Mouse (Mus musculus) lung, adult 18-20 months (tissue): ENCODE results near the gene Vwa7.
"Not testable (repeated sequence)": the region's sequence is repeated elsewhere in the genome, so short reads cannot be mapped to it uniquely, and the experiment has no call there.

ENCODE experiments used
- DNase-seq, 2 experiments: peaks; one replicate each; pipeline ENCODE4 v3.0.0; 2022; ENCODE audit warnings: mixed read lengths in 2 of 2

Gene Vwa7

DNA sequence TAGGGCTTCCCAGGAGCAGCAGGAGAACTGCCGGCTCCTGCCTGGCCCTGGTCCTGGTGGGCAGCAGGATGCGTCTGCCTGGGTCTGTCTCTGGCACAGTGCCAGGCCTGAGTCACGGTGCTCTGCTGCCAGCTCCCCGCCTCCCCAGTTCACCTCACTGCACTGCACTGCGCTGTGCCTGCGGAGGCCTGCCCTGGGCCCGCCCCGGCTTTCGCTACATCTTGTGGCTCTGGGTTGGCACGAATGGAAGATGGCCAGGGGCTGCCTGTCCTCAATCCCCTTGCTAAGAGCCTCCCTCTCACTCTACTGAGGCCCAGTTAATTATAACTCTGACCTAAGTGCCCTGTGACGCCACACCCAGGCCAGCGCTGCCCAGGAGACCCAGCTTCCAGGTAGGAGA, at the start of gene Vwa7:
TSS of gene Vwa7 (plus strand) at position 204 of the 400 bp plus-strand sequence.
- DNase-seq, result peak in 1 of 2 experiments; percentile 33

GRCm38 (mm10) chr17:34969822-34970221, 46.6 kb upstream of the Vwa7 start, which contains the start of gene Gm20481:
Gene Gm20481 (plus strand): TSS chr17:34969912.
- not testable (repeated sequence) for DNase-seq

DNA sequence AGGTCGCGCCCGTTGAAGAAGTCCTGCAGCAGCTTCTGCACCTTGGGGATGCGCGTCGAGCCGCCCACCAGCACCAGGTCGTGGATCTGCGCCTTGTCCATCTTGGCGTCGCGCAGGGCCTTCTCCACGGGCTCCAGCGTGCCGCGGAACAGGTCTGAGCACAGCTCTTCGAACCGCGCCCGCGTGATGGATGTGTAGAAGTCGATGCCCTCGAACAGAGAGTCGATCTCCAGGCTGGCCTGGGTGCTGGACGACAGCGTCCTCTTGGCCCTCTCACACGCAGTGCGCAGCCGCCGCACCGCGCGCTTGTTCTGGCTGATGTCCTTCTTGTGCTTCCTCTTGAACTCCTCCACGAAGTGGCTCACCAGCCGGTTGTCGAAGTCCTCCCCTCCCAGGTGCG, 45.5 kb upstream of the Vwa7 start:
- not testable (repeated sequence) for DNase-seq

GRCm38 (mm10) chr17:34971694-34972068, 44.7 kb upstream of the Vwa7 start:
- not testable (repeated sequence) for DNase-seq

DNA sequence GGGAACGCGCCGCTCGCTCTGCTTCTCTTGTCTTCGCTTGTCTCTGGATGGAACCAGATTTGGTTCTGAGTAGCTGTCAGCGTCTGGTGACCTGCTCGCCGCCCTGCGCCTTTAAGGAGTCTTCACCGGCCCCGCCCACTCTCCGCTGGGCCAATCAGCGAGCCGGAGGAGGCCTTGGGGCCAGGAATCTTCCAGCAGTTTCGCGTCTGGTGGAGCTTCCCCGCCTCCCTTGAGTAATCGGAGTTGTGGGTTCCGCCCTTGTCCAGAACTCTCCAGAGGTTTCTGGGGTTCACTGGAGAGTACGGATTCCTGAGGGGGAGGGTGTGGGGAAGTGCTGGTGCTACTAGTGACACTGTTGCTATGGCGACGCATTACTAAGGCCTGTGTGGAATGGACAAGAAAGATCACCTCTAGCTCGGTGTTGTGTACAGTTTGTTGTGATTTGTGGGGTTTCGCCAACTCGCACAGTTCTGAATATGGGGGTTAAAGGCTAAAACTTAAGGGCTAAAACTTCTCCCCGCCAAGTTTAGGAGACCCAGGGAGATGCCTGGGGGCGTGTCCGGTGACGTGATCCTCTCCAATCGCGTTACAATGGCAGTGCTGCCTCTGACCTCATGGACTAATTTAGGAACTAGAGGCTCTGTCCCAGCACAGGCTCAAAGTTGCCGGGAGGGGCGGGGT, 44.2 kb upstream of the Vwa7 start, which contains the start of the genes Hspa1a and Hspa1l:
TSS of gene Hspa1a (minus strand) at position 88 of the 681 bp plus-strand sequence.
TSS of gene Hspa1l (plus strand) at position 635 of the 681 bp plus-strand sequence.
- DNase-seq, result peak; percentile 91 to 93

- no peak for DNase-seq
Measured at GRCm38 (mm10) chr17:34975581-34976492, 40.5 kb upstream of the Vwa7 start.

GRCm38 (mm10) chr17:34977000-34977399, 39.4 kb upstream of the Vwa7 start:
- DNase-seq, result no peak

DNA sequence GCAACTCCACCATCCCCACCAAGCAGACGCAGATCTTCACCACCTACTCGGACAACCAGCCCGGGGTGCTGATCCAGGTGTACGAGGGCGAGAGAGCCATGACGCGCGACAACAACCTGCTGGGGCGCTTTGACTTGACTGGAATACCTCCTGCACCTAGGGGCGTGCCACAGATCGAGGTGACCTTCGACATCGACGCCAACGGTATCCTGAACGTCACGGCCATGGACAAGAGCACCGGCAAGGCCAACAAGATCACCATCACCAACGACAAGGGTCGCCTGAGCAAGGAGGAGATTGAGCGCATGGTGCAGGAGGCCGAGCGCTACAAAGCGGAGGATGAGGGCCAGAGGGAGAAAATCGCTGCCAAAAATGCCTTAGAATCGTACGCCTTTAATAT, 38.1 kb upstream of the Vwa7 start:
- no peak for DNase-seq

GRCm38 (mm10) chr17:34979631-34980030, 36.7 kb upstream of the Vwa7 start:
- DNase-seq, result no peak

- peak in 1 of 2 experiments; percentile 61 for DNase-seq
Measured at GRCm38 (mm10) chr17:34980655-34981054, 35.7 kb upstream of the Vwa7 start.

DNA sequence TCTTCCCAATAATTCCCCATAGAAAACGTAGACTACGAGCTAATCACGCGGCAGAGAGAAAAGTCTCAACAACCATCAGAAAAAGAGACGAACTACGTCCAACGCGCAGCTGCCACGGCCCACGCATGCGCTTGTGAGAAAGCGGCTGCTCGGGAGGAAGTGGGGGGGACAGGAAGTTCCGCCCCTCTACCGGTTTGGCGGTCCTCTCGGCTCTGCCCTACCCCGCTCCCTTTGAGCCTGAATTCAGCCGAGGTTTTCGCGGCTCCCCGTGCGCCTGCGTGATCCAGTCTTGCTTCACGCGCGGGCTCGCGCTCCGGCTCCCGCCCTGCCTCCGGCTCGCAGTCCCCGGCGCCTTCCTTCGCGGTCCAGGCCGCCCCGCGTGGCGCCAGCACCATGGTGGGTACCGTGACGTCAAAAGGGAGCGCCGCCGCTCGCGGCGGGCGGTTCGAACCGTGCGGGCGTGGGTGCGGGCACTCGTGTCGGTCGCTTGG, 34.6 kb upstream of the Vwa7 start, which contains the start of gene Lsm2:
TSS of gene Lsm2 (plus strand) at position 173 of the 491 bp plus-strand sequence.
- peak; percentile 93 for DNase-seq

DNA sequence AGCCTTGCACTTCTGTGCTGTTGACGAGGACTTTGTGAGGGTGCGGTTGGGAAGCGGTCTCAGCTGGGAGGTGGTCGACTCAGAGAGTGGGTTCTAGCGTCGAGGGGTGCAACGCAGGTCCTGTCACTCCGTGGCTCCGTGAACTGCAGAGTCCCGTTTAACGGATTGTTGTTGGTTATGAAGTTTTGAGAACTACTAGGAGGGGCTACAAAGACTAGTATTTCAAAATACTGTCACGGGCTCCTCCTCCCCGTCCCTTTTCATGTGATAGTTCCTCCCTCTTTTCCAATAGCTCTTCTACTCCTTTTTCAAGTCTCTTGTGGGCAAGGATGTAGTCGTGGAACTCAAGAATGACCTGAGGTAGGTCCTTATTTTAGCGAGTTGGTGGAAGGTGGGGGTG, 34.1 kb upstream of the Vwa7 start:
- DNase-seq, result no peak

- DNase-seq, result no peak
Measured at GRCm38 (mm10) chr17:34984218-34984617, 32.2 kb upstream of the Vwa7 start.

DNA sequence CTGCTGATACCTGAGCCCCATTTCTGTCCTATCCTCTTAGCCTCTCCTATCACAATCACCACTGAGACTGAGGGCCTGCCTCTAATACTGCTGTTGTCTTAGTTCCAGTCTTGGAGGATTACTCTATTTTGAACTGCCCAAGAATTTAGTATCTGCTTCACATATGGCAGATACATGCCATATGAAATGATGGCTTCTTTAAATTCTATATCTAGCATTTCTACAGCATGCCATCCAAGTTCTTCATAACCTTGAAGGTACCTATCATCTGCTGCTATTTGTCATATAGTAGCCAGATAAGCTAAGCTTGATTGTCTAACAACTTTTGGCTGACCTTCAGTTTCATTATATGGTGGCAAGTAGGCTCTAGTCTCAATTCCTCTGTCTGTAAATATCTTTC, 21.6 kb upstream of the Vwa7 start:
- DNase-seq, result no peak

DNA sequence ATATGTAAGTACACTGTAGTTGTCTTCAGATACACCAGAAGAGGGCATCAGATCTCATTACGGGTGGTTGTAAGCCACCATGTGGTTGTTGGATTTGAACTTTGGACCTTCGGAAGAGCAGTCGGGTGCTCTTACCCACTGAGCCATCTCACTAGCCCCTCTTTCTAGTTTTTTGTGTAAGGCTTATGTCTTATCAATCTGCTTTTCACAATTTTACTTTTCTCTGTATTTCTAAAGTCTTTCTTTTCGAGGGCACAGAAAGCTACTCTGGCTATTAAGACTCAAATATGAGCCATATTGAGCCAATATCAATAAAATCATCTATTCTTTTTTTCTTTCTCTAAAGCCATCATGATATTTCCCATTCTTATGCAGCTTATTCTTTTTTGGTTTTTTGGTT, 21.2 kb upstream of the Vwa7 start:
- DNase-seq, result not testable (repeated sequence)

- not testable (repeated sequence) for DNase-seq
Measured at GRCm38 (mm10) chr17:34995927-34996326, 20.5 kb upstream of the Vwa7 start.

- no peak for DNase-seq
Measured at GRCm38 (mm10) chr17:34996411-34997141, 19.8 kb upstream of the Vwa7 start.

DNA sequence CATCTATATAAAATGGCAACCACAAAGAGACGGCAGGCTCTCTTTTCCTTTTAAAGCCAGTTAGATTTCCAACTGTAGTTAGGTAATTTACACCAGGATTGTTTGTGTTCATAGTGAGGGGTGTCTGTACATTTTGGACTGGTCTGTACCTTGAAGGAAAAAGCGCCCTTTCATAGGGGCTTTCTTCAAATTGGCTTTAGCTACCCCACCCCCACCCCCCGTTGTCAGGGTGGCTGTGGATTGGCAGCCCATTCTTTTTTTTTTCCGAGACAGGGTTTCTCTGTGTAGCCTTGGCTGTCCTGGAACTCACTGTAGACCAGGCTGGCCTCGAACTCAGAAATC, 19.3 kb upstream of the Vwa7 start:
- DNase-seq, result no peak

GRCm38 (mm10) chr17:34998526-34999430, 17.6 kb upstream of the Vwa7 start:
- no peak for DNase-seq

DNA sequence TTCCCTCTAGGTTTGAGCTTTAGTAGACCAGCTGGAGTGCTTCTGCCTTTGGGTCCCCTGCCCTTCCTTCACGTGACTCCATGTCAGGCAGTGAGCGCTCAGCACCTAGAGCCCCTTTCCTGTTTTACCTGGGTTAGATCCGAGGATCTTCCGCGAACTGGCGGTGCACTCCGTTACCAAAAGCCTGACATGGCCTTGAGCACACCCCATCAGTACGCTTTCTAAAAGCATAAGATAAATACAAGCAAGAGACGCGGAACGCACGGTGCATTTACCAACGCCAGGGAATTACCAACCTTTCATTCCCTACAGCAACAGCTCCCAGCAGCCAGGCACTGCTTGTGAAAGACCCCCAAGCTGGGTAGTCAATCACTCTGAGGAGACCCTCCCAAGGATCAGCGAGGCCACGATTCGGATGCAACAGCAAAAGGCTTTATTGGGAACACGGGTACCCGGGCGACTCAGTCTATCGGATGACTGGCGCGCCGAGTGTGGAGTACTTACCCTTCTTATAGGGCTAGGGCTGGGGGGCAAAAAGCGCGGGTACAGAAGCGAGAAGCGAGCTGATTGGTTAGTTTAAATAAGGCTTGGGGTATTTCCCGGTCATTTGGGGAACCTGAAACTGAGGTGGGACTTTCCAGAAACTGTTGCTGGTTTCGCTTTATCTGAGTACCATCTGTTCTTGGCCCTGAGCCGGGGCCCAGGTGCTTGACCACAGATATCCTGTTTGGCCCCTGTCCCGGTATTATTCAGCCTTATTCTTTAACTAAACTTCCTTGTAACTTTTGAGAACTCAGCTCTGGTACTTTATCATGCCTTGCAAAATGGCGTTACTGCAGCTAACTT, 16.3 kb upstream of the Vwa7 start:
- not testable (repeated sequence) for DNase-seq
